Mouse (Mus musculus) forebrain, embryonic 13.5 days (tissue): ENCODE measurements around the gene Gm42417. TPM values are rescaled to one million over a fixed set of nuclear protein-coding genes. Genes with fewer than 3 reads are reported as not detected.

Experiments used
- microRNA-seq: library from miRNA; unstranded; fragments of <30 nt; microRNA quantifications from one replicate; pipeline ENCODE4, GENCODE M21; 2016
- polyA plus RNA-seq: library from polyadenylated mRNA; unstranded; fragments of >200 nt; fragmentation: Nextera tagmentation; extraction: Ambion mirVana; gene quantifications from 2 replicates; pipeline ENCODE4 v1.2.1, GENCODE M21; 2015

Gene Gm42417
- polyA plus RNA-seq, 1 experiment from 2014 or later: 0.30 TPM

Small RNA genes within 50 kb of the gene (microRNA-seq; reads per million reads assigned to microRNA genes)
- gene Gm47280: not detected

Other genes with a start within 250 kb of the Gm42417 start
- 1.5 and 2.2 TPM in 2 replicates for gene Arid5a, start 231.7 kb downstream of the Gm42417 start, polyA plus RNA-seq
- gene Kansl3, start 170.2 kb downstream of the Gm42417 start, polyA plus RNA-seq: 34.2 and 39.0 TPM in 2 replicates
- 1.1 and 1.7 TPM in 2 replicates for gene Fer1l5, start 167.1 kb downstream of the Gm42417 start, polyA plus RNA-seq
- 56.4 and 59.5 TPM in 2 replicates for gene Lman2l, start 94.2 kb downstream of the Gm42417 start, polyA plus RNA-seq
- 10.0 and 10.2 TPM in 2 replicates for gene Cnnm4, start 67.8 kb downstream of the Gm42417 start, polyA plus RNA-seq
- 5.3 and 5.7 TPM in 2 replicates for gene Cnnm3, start 27.6 kb downstream of the Gm42417 start, polyA plus RNA-seq
- gene Ankrd23, start 2.5 kb downstream of the Gm42417 start, polyA plus RNA-seq: 11.3 and 12.3 TPM in 2 replicates
- gene Ankrd39, start 8.0 kb upstream of the Gm42417 start, polyA plus RNA-seq: 16.9 and 18.0 TPM in 2 replicates
- gene Sema4c, start 18.9 kb upstream of the Gm42417 start, polyA plus RNA-seq: 27.3 and 30.7 TPM in 2 replicates
- gene Fam178b, start 143.8 kb upstream of the Gm42417 start, polyA plus RNA-seq: 0.34 and 0.45 TPM in 2 replicates
- 555 and 572 TPM in 2 replicates for gene Cox5b, start 152.0 kb upstream of the Gm42417 start, polyA plus RNA-seq
- 0.69 TPM in 1 of 2 replicates, not detected in the other for gene 4933424G06Rik, start 170.7 kb upstream of the Gm42417 start, polyA plus RNA-seq
- 88.0 and 95.6 TPM in 2 replicates for gene Actr1b, start 175.0 kb upstream of the Gm42417 start, polyA plus RNA-seq
- gene Zap70, start 222.4 kb upstream of the Gm42417 start, polyA plus RNA-seq: 0.71 and 1.1 TPM in 2 replicates